In the genomic region with DNA sequence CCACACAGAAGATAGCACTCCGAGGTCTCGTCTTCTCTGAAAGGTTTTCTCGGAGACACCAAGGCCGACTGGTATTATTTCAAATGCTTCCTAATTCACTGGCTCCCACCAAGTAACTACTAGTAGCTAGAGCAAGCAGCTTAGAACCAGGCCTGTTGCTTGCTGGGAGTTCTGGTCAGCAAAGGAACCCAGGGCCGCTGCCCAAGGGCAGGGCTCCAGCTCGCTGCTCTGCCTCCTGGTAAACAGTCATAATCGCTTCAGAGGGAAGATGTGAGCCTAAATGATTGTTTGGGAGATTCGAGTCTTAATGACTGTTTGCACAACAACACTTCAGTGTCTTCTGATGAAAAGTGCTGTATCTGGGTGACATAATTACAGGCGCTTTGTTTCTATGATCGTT, we compare ENCODE assay signal across 16 mouse cellular contexts. TPM values are rescaled to one million over a fixed set of nuclear protein-coding genes. Genes with fewer than 3 reads are reported as not detected.
DNase-seq lines count a peak whose midpoint lies in the region; ATAC-seq and TF ChIP-seq lines count a peak whose summit lies in the region.
"Had no signal": no experiment of that assay in that cellular context is flagged by ENCODE, and none has a peak within 500 bp of the region (broad histone marks: within the 10 kb centered on the region; RNA-seq: fewer than 3 reads in every experiment).

No protein-coding gene starts in this region.

- H3K9ac ChIP-seq in heart, postnatal 0 days (replicated peaks; ENCODE audit: low read depth, low read length) = no peak overlapping the region
- H3K9ac ChIP-seq in heart, embryonic 12.5 days = no peak overlapping the region
- no peak overlapping the region for H3K9ac ChIP-seq in stomach, embryonic 16.5 days (ENCODE audit: low read length)
- H3K9ac ChIP-seq in stomach, postnatal 0 days (ENCODE audit: low read length) = no peak overlapping the region
- H3K9ac ChIP-seq: forebrain, embryonic 15.5 days; lung, embryonic 14.5 days had no signal

- no peak overlapping the region for H3K4me2 ChIP-seq in heart, postnatal 0 days (ENCODE audit: low read depth, low read length)
- H3K4me2 ChIP-seq in heart, embryonic 12.5 days = no peak overlapping the region
- no peak overlapping the region for H3K4me2 ChIP-seq in stomach, embryonic 16.5 days (ENCODE audit: low read depth, low read length)
- no peak overlapping the region for H3K4me2 ChIP-seq in stomach, postnatal 0 days (replicated peaks; ENCODE audit: low read depth)
- H3K4me2 ChIP-seq: forebrain, embryonic 15.5 days; lung, embryonic 14.5 days had no signal

- H3K27ac ChIP-seq in heart, postnatal 0 days (ENCODE audit: low read depth) = peak overlapping the region; percentile 7; the same call in 1 of the 2 replicates
- H3K27ac ChIP-seq in heart, embryonic 12.5 days (ENCODE audit: poor library complexity, severe bottlenecking) = no peak overlapping the region
- H3K27ac ChIP-seq in stomach, embryonic 16.5 days (ENCODE audit: low read length) = peak overlapping the region; percentile 33; the same call in 1 of the 2 replicates
- no peak overlapping the region for H3K27ac ChIP-seq in stomach, postnatal 0 days (replicated peaks)
- H3K27ac ChIP-seq in layer of hippocampus, adult 2 months = no peak overlapping the region
- H3K27ac ChIP-seq: forebrain, embryonic 15.5 days had no signal

- TF ChIP-seq EP300 in heart, postnatal 0 days (IDR thresholded peaks at IDR 0.05; ENCODE audit: low read depth) = no peak
- TF ChIP-seq EP300 in stomach, postnatal 0 days (optimal IDR thresholded peaks at IDR 0.05) = no peak

- no peaks in the 10 kb centered on the region for H3K9me3 ChIP-seq in heart, postnatal 0 days (replicated peaks; ENCODE audit: control insufficient read depth, low read length)
- H3K9me3 ChIP-seq in heart, embryonic 12.5 days (replicated peaks) = peaks cover 5% of the 10 kb centered on the region; the same call in 1 of the 2 replicates
- no peaks in the 10 kb centered on the region for H3K9me3 ChIP-seq in stomach, embryonic 16.5 days (replicated peaks; ENCODE audit: control insufficient read depth, low read length)
- no peaks in the 10 kb centered on the region for H3K9me3 ChIP-seq in stomach, postnatal 0 days (ENCODE audit: control insufficient read depth, low read length)
- H3K9me3 ChIP-seq: forebrain, embryonic 15.5 days had no signal

- H3K4me3 ChIP-seq in heart, postnatal 0 days (ENCODE audit: low read depth, low read length) = no peak overlapping the region
- no peak overlapping the region for H3K4me3 ChIP-seq in heart, embryonic 12.5 days
- no peak overlapping the region for H3K4me3 ChIP-seq in stomach, embryonic 16.5 days (replicated peaks; ENCODE audit: low read length)
- H3K4me3 ChIP-seq in stomach, postnatal 0 days (ENCODE audit: low read depth, low read length) = no peak overlapping the region
- H3K4me3 ChIP-seq in layer of hippocampus, adult 2 months = no peak overlapping the region
- H3K4me3 ChIP-seq: forebrain, embryonic 15.5 days had no signal

- WGBS in heart, postnatal 0 days = 74% methylated on average over 10 of the region's 10 CpGs
- WGBS in heart, embryonic 12.5 days = 74% methylated on average over 10 of the region's 10 CpGs
- 78% methylated on average over 10 of the region's 10 CpGs for WGBS in stomach, embryonic 16.5 days
- WGBS in stomach, postnatal 0 days = 66% methylated on average over 10 of the region's 10 CpGs

- 0 out of 2 replicates have a peak, but pooled peaks cover 7% of the 10 kb centered on the region for H3K4me1 ChIP-seq in heart, postnatal 0 days (ENCODE audit: control insufficient read depth, insufficient read depth)
- H3K4me1 ChIP-seq in heart, embryonic 12.5 days (replicated peaks) = 0 out of 2 replicates have a peak, but pooled peaks cover 3% of the 10 kb centered on the region
- no peaks in the 10 kb centered on the region for H3K4me1 ChIP-seq in stomach, embryonic 16.5 days (ENCODE audit: control insufficient read depth, insufficient read depth, low read length)
- no peaks in the 10 kb centered on the region for H3K4me1 ChIP-seq in stomach, postnatal 0 days (replicated peaks; ENCODE audit: control insufficient read depth, insufficient read depth)
- H3K4me1 ChIP-seq: forebrain, embryonic 15.5 days had no signal

- no peaks in the 10 kb centered on the region for H3K36me3 ChIP-seq in heart, postnatal 0 days (replicated peaks; ENCODE audit: control insufficient read depth, insufficient read depth, low read length)
- no peaks in the 10 kb centered on the region for H3K36me3 ChIP-seq in heart, embryonic 12.5 days
- no peaks in the 10 kb centered on the region for H3K36me3 ChIP-seq in stomach, embryonic 16.5 days (ENCODE audit: control insufficient read depth, insufficient read depth, low read length)
- H3K36me3 ChIP-seq in stomach, postnatal 0 days (ENCODE audit: control insufficient read depth, insufficient read depth, low read length) = no peaks in the 10 kb centered on the region
- H3K36me3 ChIP-seq: forebrain, embryonic 15.5 days had no signal

- TF ChIP-seq CTCF in heart, postnatal 0 days (IDR thresholded peaks at IDR 0.05; ENCODE audit: low read depth) = no peak
- TF ChIP-seq CTCF in stomach, postnatal 0 days (IDR thresholded peaks at IDR 0.05; ENCODE audit: low read depth) = no peak
- TF ChIP-seq CTCF in layer of hippocampus, adult 2 months (conservative IDR thresholded peaks at IDR 0.05) = no peak

- DNase-seq in heart, postnatal 0 days (ENCODE audit: low spot score) = no peak
- no peak for DNase-seq in stomach, postnatal 0 days (ENCODE audit: low spot score)
- peak; percentile 37 for DNase-seq in fibroblast of lung, adult 2 months (ENCODE audit: low read depth)
- DNase-seq in cerebellum, postnatal 4 days (ENCODE audit: low spot score in 2 of 2) = no peak
- no peak for DNase-seq in layer of hippocampus, adult 2 months (ENCODE audit: low spot score in 2 of 2)
- DNase-seq: cerebellum, adult 9-10 months; right cerebral cortex, postnatal 25 days had no signal

- no peaks in the 10 kb centered on the region for H3K27me3 ChIP-seq in heart, postnatal 0 days (ENCODE audit: control insufficient read depth, insufficient read depth, low read length)
- H3K27me3 ChIP-seq in heart, embryonic 12.5 days (replicated peaks) = no peaks in the 10 kb centered on the region
- no peaks in the 10 kb centered on the region for H3K27me3 ChIP-seq in stomach, embryonic 16.5 days (ENCODE audit: control insufficient read depth, insufficient read depth, low read length)
- no peaks in the 10 kb centered on the region for H3K27me3 ChIP-seq in stomach, postnatal 0 days (ENCODE audit: control insufficient read depth, insufficient read depth, low read length)
- H3K27me3 ChIP-seq: forebrain, embryonic 15.5 days had no signal

- no peak for ATAC-seq in heart, postnatal 0 days (ENCODE audit: insufficient read depth, low read depth)
- ATAC-seq in heart, embryonic 12.5 days (ENCODE audit: insufficient number of reproducible peaks, low FRiP score) = no peak
- no peak for ATAC-seq in stomach, embryonic 16.5 days (ENCODE audit: insufficient read depth, low FRiP score)
- ATAC-seq in stomach, postnatal 0 days (ENCODE audit: low FRiP score, low TSS enrichment) = no peak
- ATAC-seq: forebrain, embryonic 15.5 days; midbrain, embryonic 16.5 days had no signal

RNA-seq across cellular contexts. Expression of gene 4930447C04Rik, which starts 42.0 kb away (rescaled TPM):
- total RNA-seq in heart, postnatal 0 days (2014; rRNA removed; ENCODE audit: low replicate concordance) = not detected in 2 replicates
- 0.32 and 0.63 TPM in 2 replicates for polyA plus RNA-seq in heart, postnatal 0 days (2015; fragmentation: Nextera tagmentation; extraction: Ambion mirVana)
- 3.4 and 4.5 TPM in 2 replicates for polyA plus RNA-seq in heart, embryonic 12.5 days (2016; fragmentation: Nextera tagmentation; extraction: Ambion mirVana)
- 1.6 and 1.7 TPM in 2 replicates for polyA plus RNA-seq in stomach, embryonic 16.5 days (2015; fragmentation: Nextera tagmentation; extraction: Ambion mirVana)
- polyA plus RNA-seq in stomach, postnatal 0 days (2015; fragmentation: Nextera tagmentation; extraction: Ambion mirVana) = 0.57 and 0.67 TPM in 2 replicates
- total RNA-seq in layer of hippocampus, adult 2 months (2021) = 1 to 10 TPM; 6.1 to 6.5 TPM

RNA-seq across cellular contexts. Expression of gene Six6, which starts 42.9 kb away (rescaled TPM):
- not detected in 2 replicates for total RNA-seq in heart, postnatal 0 days (2014; rRNA removed; ENCODE audit: low replicate concordance)
- polyA plus RNA-seq in heart, postnatal 0 days (2015; fragmentation: Nextera tagmentation; extraction: Ambion mirVana) = not detected in 2 replicates
- not detected in 2 replicates for polyA plus RNA-seq in heart, embryonic 12.5 days (2016; fragmentation: Nextera tagmentation; extraction: Ambion mirVana)
- polyA plus RNA-seq in stomach, embryonic 16.5 days (2015; fragmentation: Nextera tagmentation; extraction: Ambion mirVana) = not detected in 2 replicates
- polyA plus RNA-seq in stomach, postnatal 0 days (2015; fragmentation: Nextera tagmentation; extraction: Ambion mirVana) = not detected in 2 replicates
- total RNA-seq in layer of hippocampus, adult 2 months (2021) = not detected
- total RNA-seq: layer of hippocampus, adult 8-10 months; left cerebral cortex, postnatal 25 days had no signal
- polyA plus RNA-seq: intestine, embryonic 14.5 days; lung, embryonic 14.5 days; neural tube, embryonic 14.5 days had no signal

Comparison
In these comparisons a context has a peak if more than half of its experiments do, and no peak if none do; other contexts are left out.
1. H3K27ac ChIP-seq: peak in heart, postnatal 0 days (single experiment) and stomach, embryonic 16.5 days (single experiment); none in heart, embryonic 12.5 days (single experiment), stomach, postnatal 0 days (single experiment) and layer of hippocampus, adult 2 months (single experiment).